Comparison of ENCODE assay signal across 8 mouse cellular contexts in the genomic region with DNA sequence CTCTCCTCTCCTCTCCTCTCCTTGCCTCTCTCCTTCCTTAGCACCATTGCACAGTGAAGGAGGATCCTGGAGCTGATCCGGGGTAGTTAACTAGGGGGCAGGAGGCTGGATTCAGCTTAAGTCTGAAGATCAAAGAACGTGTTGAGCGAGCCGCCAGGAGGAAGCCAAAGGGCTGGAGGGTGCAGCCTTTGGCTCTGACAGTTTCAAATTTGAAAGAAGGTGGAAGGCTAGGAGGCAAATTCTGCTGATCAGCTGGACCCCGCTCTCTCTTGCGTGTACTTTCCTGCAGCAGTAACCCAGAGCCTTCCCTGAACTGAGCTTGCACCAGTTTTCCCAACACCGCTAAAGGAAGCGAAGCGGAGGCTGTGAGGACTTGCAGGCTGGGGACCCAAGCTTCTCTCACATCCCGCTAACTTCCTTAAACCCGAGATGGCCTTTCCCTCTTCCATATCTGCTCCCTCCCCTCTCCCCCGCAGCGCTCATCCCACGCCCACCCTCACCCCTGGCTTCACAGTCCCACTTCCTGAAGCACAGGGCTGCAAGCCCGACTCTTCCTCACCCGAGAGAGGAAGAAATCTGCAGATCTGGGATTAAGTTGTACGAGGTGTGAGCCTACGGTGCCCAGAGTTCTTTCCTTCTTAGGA. TPM values are rescaled to one million over a fixed set of nuclear protein-coding genes. Genes with fewer than 3 reads are reported as not detected.
A peak's percentile ranks its signal among the peaks of the same experiment; 100 is the strongest.
DNase-seq lines count a peak whose midpoint lies in the region; ATAC-seq lines count a peak whose summit lies in the region.

No protein-coding gene starts in this region.

- peaks cover 8% of the 10 kb centered on the region; the same call in 1 of the 2 replicates for H3K9me3 ChIP-seq in megakaryocyte, embryonic 14.5 days
- H3K9me3 ChIP-seq in embryonic facial prominence, embryonic 15.5 days (replicated peaks): no peaks in the 10 kb centered on the region
- no peaks in the 10 kb centered on the region for H3K9me3 ChIP-seq in limb, embryonic 10.5 days (replicated peaks)
- no peaks in the 10 kb centered on the region for H3K9me3 ChIP-seq in stomach, embryonic 14.5 days (ENCODE audit: control insufficient read depth, low read depth, low read length)

- H3K36me3 ChIP-seq in megakaryocyte, embryonic 14.5 days (replicated peaks; ENCODE audit: low read length): no peaks in the 10 kb centered on the region
- no peaks in the 10 kb centered on the region for H3K36me3 ChIP-seq in embryonic facial prominence, embryonic 15.5 days
- no peaks in the 10 kb centered on the region for H3K36me3 ChIP-seq in limb, embryonic 10.5 days
- H3K36me3 ChIP-seq in stomach, embryonic 14.5 days (ENCODE audit: control insufficient read depth, insufficient read depth, low read length): no peaks in the 10 kb centered on the region

- ATAC-seq in megakaryocyte, adult 5-6 weeks (ENCODE audit: poor library complexity, severe bottlenecking): no peak
- no peak for ATAC-seq in embryonic facial prominence, embryonic 15.5 days (ENCODE audit: insufficient number of reproducible peaks, low FRiP score, low TSS enrichment, low read depth)
- peak; percentile 46; the same call in 1 of the 2 replicates for ATAC-seq in stomach, embryonic 14.5 days (ENCODE audit: insufficient number of reproducible peaks, insufficient read depth, low FRiP score, low read depth)
- no peak for ATAC-seq in frontal cortex, adult (ENCODE audit: low TSS enrichment)
- no peak for ATAC-seq in activated CD4-positive, CD25-positive, alpha-beta regulatory T cell, adult 4 months

- no peak overlapping the region for H3K9ac ChIP-seq in embryonic facial prominence, embryonic 15.5 days
- peak overlapping the region; percentile 36 for H3K9ac ChIP-seq in stomach, embryonic 14.5 days (replicated peaks; ENCODE audit: low read depth, low read length)

- under 1% methylated on average over 18 of the region's 18 CpGs for WGBS in embryonic facial prominence, embryonic 15.5 days
- 1% methylated on average over 18 of the region's 18 CpGs for WGBS in limb, embryonic 10.5 days
- WGBS in stomach, embryonic 14.5 days: 2% methylated on average over 18 of the region's 18 CpGs

- H3K4me1 ChIP-seq in megakaryocyte, embryonic 14.5 days: peaks cover 20% of the 10 kb centered on the region
- peaks cover 13% of the 10 kb centered on the region; the same call in 1 of the 2 replicates for H3K4me1 ChIP-seq in embryonic facial prominence, embryonic 15.5 days
- H3K4me1 ChIP-seq in limb, embryonic 10.5 days: peaks cover 21% of the 10 kb centered on the region
- peaks cover 9% of the 10 kb centered on the region; the same call in 1 of the 2 replicates for H3K4me1 ChIP-seq in stomach, embryonic 14.5 days (ENCODE audit: control insufficient read depth, insufficient read depth, low read length)

- H3K27ac ChIP-seq in embryonic facial prominence, embryonic 15.5 days (replicated peaks): no peak overlapping the region
- H3K27ac ChIP-seq in limb, embryonic 10.5 days: no peak overlapping the region
- peak overlapping the region; percentile 88; the same call in 1 of the 2 replicates for H3K27ac ChIP-seq in stomach, embryonic 14.5 days (ENCODE audit: low read length)

- DNase-seq in limb, embryonic 10.5 days (ENCODE audit: low spot score): peak; percentile 48
- no peak for DNase-seq in thymus, adult 18-20 months

- H3K4me2 ChIP-seq in embryonic facial prominence, embryonic 15.5 days (replicated peaks): peak overlapping the region; percentile 22; the same call in 1 of the 2 replicates
- peak overlapping the region; percentile 57 for H3K4me2 ChIP-seq in stomach, embryonic 14.5 days (replicated peaks; ENCODE audit: low read depth, low read length)

- peak overlapping the region; percentile 3 for H3K4me3 ChIP-seq in megakaryocyte, embryonic 14.5 days (replicated peaks)
- H3K4me3 ChIP-seq in embryonic facial prominence, embryonic 15.5 days (replicated peaks): no peak overlapping the region
- H3K4me3 ChIP-seq in limb, embryonic 10.5 days: peak overlapping the region; percentile 44
- peak overlapping the region; percentile 18 for H3K4me3 ChIP-seq in stomach, embryonic 14.5 days (ENCODE audit: low read depth, low read length)

- H3K27me3 ChIP-seq in megakaryocyte, embryonic 14.5 days (replicated peaks): peaks cover 61% of the 10 kb centered on the region
- peaks cover 74% of the 10 kb centered on the region for H3K27me3 ChIP-seq in embryonic facial prominence, embryonic 15.5 days
- peaks cover 85% of the 10 kb centered on the region for H3K27me3 ChIP-seq in limb, embryonic 10.5 days (ENCODE audit: low read depth, poor library complexity, severe bottlenecking)
- H3K27me3 ChIP-seq in stomach, embryonic 14.5 days (ENCODE audit: control insufficient read depth, insufficient read depth, low read length): no peaks in the 10 kb centered on the region

RNA-seq across cellular contexts. Expression of a gene that starts 6.5 kb away (rescaled TPM):
- polyA plus RNA-seq in megakaryocyte, embryonic 14.5 days (2012; ENCODE audit: insufficient read depth, low replicate concordance): not detected in 2 replicates
- not detected in 2 replicates for total RNA-seq in megakaryocyte, adult 5-6 weeks (2015)
- not detected in 2 replicates for total RNA-seq in megakaryocyte, adult 5-6 weeks (2017)
- polyA plus RNA-seq in embryonic facial prominence, embryonic 15.5 days (2015; fragmentation: Nextera tagmentation; extraction: Ambion mirVana): 3.0 and 3.3 TPM in 2 replicates
- 0.71 and 2.7 TPM in 2 replicates for polyA plus RNA-seq in limb, embryonic 10.5 days (2016; fragmentation: Nextera tagmentation; extraction: Ambion mirVana)
- polyA plus RNA-seq in stomach, embryonic 14.5 days (2014; fragmentation: Nextera tagmentation; extraction: Ambion mirVana): 366 and 410 TPM in 2 replicates
- not detected for polyA plus RNA-seq in activated CD4-positive, CD25-positive, alpha-beta regulatory T cell, adult 4 months (2017; shearing (Covaris generic))

Comparison
In these comparisons a context has a peak if more than half of its experiments do, and no peak if none do; other contexts are left out.
1. RNA of a gene that starts 6.5 kb away (polyA plus RNA-seq): 366 to 410 TPM in stomach, embryonic 14.5 days; 3.0 to 3.3 TPM in embryonic facial prominence, embryonic 15.5 days, 0.71 to 2.7 TPM in limb, embryonic 10.5 days, not detected in activated CD4-positive, CD25-positive, alpha-beta regulatory T cell, adult 4 months and not detected in megakaryocyte, embryonic 14.5 days; every median in the first group is over 10 times any median in the second.